Mouse (Mus musculus): Measurements from ENCODE around the gene BC005561. TPM values are rescaled to one million over a fixed set of nuclear protein-coding genes. Genes with fewer than 3 reads are reported as not detected.
"Not testable (repeated sequence)": the region's sequence is repeated elsewhere in the genome, so short reads cannot be mapped to it uniquely, and the experiment has no call there.

Gene BC005561
- polyA plus RNA-seq, 1 experiment from 2014 or later: 15.9 TPM

GRCm38 (mm10) chr5:104480367-104480766 is 27.8 kb upstream of the BC005561 start:
- Histone ChIP-seq H3K4me2 (replicated peaks) (no peak overlapping the region), H3K27me3 (no peaks in the 10 kb centered on the region), H3K36me3 (peaks cover 69% of the 10 kb centered on the region), H3K27ac (no peak overlapping the region), H3K4me3 (replicated peaks) (no peak overlapping the region), H3K9me3 (no peaks in the 10 kb centered on the region), H3K4me1 (replicated peaks) (no peaks in the 10 kb centered on the region), H3K9ac (replicated peaks) (no peak overlapping the region)
- ATAC-seq: no peak
- WGBS: 95% methylated on average over 7 of the region's 7 CpGs

DNA sequence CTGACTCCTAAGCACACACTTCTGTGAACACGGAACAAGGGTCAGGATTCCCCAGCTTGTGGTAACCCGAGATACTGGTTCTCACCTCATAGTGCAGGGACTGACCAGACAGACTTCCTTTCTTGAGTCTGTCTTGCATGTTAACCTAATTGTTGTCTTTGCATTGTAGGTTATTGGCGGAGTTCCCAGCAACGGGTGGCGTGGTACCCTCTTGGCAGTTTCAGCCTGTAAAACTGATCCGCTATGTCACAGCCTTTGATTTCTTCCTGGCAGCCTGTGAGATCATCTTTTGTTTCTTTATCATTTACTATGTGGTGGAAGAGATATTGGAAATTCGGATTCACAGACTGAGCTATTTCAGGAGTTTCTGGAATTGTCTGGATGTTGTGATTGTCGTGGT is 25.3 kb upstream of the BC005561 start:
- WGBS: 75% methylated on average over 8 of the region's 8 CpGs
- no peaks in the 10 kb centered on the region for H3K4me1 ChIP-seq (replicated peaks)
- H3K9me3 ChIP-seq: no peaks in the 10 kb centered on the region
- no peak for ATAC-seq
- no peak overlapping the region for H3K27ac ChIP-seq
- H3K27me3 ChIP-seq: no peaks in the 10 kb centered on the region
- H3K36me3 ChIP-seq: peaks cover 77% of the 10 kb centered on the region
- no peak overlapping the region for H3K9ac ChIP-seq (replicated peaks)
- no peak overlapping the region for H3K4me2 ChIP-seq (replicated peaks)
- H3K4me3 ChIP-seq (replicated peaks): no peak overlapping the region

DNA sequence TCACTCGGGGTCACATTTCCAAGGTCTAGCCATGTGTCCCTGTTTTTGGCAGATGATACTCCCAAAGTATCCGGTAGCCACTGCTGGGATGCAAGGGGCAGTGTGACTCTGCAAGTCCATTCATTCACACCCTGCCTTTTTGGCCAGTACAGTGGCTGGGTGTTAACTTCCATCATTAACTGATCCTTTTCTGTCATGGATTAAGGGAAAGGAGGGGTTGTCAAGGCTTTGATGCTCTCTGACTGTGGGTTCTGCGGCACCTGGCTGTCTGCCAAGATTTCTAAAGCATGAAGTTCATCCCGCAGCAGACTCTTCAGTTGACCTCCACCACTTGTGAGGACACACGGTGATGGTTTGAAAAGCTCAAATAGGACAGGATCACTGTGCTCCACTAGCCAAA is 16.6 kb upstream of the BC005561 start:
- Histone ChIP-seq H3K27ac (no peak overlapping the region), H3K36me3 (peaks cover 68% of the 10 kb centered on the region), H3K4me3 (replicated peaks) (no peak overlapping the region), H3K27me3 (no peaks in the 10 kb centered on the region), H3K9ac (replicated peaks) (no peak overlapping the region), H3K4me2 (replicated peaks) (no peak overlapping the region), H3K4me1 (replicated peaks) (no peaks in the 10 kb centered on the region), H3K9me3 (no peaks in the 10 kb centered on the region)
- ATAC-seq: no peak
- WGBS: 67% methylated on average over 5 of the region's 5 CpGs

- Histone ChIP-seq H3K4me2 (replicated peaks) (no peak overlapping the region), H3K27me3 (no peaks in the 10 kb centered on the region), H3K9me3 (no peaks in the 10 kb centered on the region), H3K36me3 (peaks cover 33% of the 10 kb centered on the region), H3K27ac (no peak overlapping the region), H3K4me1 (replicated peaks) (peaks cover 11% of the 10 kb centered on the region), H3K4me3 (replicated peaks) (no peak overlapping the region), H3K9ac (replicated peaks) (no peak overlapping the region)
- 77% methylated on average over 2 of the region's 2 CpGs for WGBS
- ATAC-seq: no peak
Measured at GRCm38 (mm10) chr5:104504883-104505282, 3.3 kb upstream of the BC005561 start.

GRCm38 (mm10) chr5:104507829-104508194 is 340 bp upstream of the BC005561 start:
- peaks cover 16% of the 10 kb centered on the region for H3K4me1 ChIP-seq (replicated peaks)
- peak overlapping the region; percentile 66 for H3K4me2 ChIP-seq (replicated peaks)
- H3K27ac ChIP-seq: no peak overlapping the region; the same call in 1 of the 2 replicates
- no peak overlapping the region for H3K9ac ChIP-seq (replicated peaks)
- H3K9me3 ChIP-seq: no peaks in the 10 kb centered on the region; the same call in 1 of the 2 replicates
- H3K27me3 ChIP-seq: no peaks in the 10 kb centered on the region
- peak; percentile 16; the same call in 1 of the 2 replicates for ATAC-seq
- H3K36me3 ChIP-seq: peaks cover 27% of the 10 kb centered on the region
- peak overlapping the region; percentile 79 for H3K4me3 ChIP-seq (replicated peaks)
- 2% methylated on average over 2 of the region's 2 CpGs for WGBS

- Histone ChIP-seq H3K4me1 (replicated peaks) (peaks cover 16% of the 10 kb centered on the region), H3K4me2 (replicated peaks) (no peak overlapping the region), H3K27me3 (no peaks in the 10 kb centered on the region), H3K9me3 (peaks cover 25% of the 10 kb centered on the region), H3K9ac (replicated peaks) (no peak overlapping the region), H3K27ac (no peak overlapping the region), H3K4me3 (replicated peaks) (no peak overlapping the region), H3K36me3 (peaks cover 33% of the 10 kb centered on the region)
- 97% methylated on average over 3 of the region's 3 CpGs for WGBS
- no peak for ATAC-seq
Measured at GRCm38 (mm10) chr5:104511211-104511610, 3.1 kb downstream of the BC005561 start.

DNA sequence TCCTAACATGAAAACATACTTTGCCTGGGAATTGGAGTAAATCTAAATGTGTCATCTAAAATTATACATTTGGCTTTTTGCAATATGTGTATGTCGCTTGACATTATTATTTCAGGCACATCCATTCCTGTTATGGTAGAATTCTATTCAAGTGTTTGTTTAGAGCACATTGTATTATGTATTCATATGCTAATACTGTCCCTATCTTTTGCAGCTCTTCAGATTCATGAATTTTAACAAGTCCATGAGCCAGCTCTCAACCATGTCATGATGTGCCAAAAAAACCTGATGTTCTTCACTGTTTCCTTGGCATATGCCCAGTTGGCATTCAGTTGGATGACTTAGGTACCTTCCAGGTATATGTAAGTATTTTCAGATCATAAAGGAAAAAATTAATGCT is 30.5 kb downstream of the BC005561 start:
- Histone ChIP-seq H3K27me3 (no peaks in the 10 kb centered on the region), H3K9me3 (peaks cover 3% of the 10 kb centered on the region; the same call in 1 of the 2 replicates), H3K36me3 (peaks cover 65% of the 10 kb centered on the region), H3K9ac (replicated peaks) (no peak overlapping the region), H3K4me2 (replicated peaks) (no peak overlapping the region), H3K4me1 (replicated peaks) (no peaks in the 10 kb centered on the region), H3K27ac (no peak overlapping the region), H3K4me3 (replicated peaks) (no peak overlapping the region)
- ATAC-seq: no peak
- WGBS: 82% methylated on average over 1 of the region's 1 CpGs

GRCm38 (mm10) chr5:104539331-104539730 is 31.2 kb downstream of the BC005561 start:
- Histone ChIP-seq H3K9ac (replicated peaks) (no peak overlapping the region), H3K4me2 (replicated peaks) (no peak overlapping the region), H3K4me1 (replicated peaks) (no peaks in the 10 kb centered on the region), H3K9me3 (peaks cover 5% of the 10 kb centered on the region; the same call in 1 of the 2 replicates), H3K27me3 (no peaks in the 10 kb centered on the region), H3K27ac (no peak overlapping the region), H3K4me3 (replicated peaks) (no peak overlapping the region), H3K36me3 (peaks cover 72% of the 10 kb centered on the region)
- no peak for ATAC-seq
- WGBS: 97% methylated on average over 4 of the region's 4 CpGs

- WGBS: 86% methylated on average over 1 of the region's 1 CpGs
- not testable (repeated sequence) for H3K9me3 ChIP-seq; H3K36me3 ChIP-seq; H3K9ac ChIP-seq (replicated peaks); ATAC-seq; H3K4me3 ChIP-seq (replicated peaks); H3K27me3 ChIP-seq; H3K4me1 ChIP-seq (replicated peaks); H3K4me2 ChIP-seq (replicated peaks); H3K27ac ChIP-seq
Measured at GRCm38 (mm10) chr5:104568079-104568478, 59.9 kb downstream of the BC005561 start.

DNA sequence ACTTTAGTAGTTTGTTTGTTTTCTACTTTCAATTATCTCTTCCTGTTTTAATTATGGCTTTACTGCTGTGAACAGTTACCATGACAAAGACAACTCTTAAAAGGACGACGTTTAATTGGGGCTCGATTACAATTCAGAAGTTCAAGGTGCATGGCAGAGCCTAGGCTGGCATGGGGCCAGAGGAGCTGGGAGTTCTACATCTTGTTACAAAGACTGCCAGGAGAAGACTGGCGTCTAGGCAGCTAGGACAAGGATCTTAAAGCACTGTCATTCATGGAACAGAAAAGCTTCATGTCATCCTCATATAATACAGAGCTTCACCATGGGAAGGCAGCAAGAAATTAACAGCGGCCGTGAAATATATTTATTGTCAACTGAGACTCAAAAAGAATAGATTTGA is 62.6 kb downstream of the BC005561 start:
- Histone ChIP-seq H3K4me2 (replicated peaks) (peak overlapping the region; percentile 49), H3K36me3 (peaks cover 15% of the 10 kb centered on the region), H3K4me1 (replicated peaks) (no peaks in the 10 kb centered on the region; the same call in 1 of the 2 replicates), H3K9me3 (peaks cover 18% of the 10 kb centered on the region), H3K27me3 (no peaks in the 10 kb centered on the region), H3K27ac (0 out of 2 replicates have a peak overlapping the region, but pooled peaks have one; percentile 87), H3K9ac (replicated peaks) (peak overlapping the region; percentile 50; the same call in 1 of the 2 replicates), H3K4me3 (replicated peaks) (peak overlapping the region; percentile 68)
- WGBS: 48% methylated on average over 6 of the region's 6 CpGs
- peak; percentile 26; the same call in 1 of the 2 replicates for ATAC-seq

- 2% methylated on average over 18 of the region's 19 CpGs for WGBS
- peaks cover 15% of the 10 kb centered on the region for H3K36me3 ChIP-seq
- peak overlapping the region; percentile 87 for H3K27ac ChIP-seq
- H3K9ac ChIP-seq (replicated peaks): peak overlapping the region; percentile 81
- H3K9me3 ChIP-seq: peaks cover 18% of the 10 kb centered on the region
- H3K27me3 ChIP-seq; H3K4me1 ChIP-seq (replicated peaks): not testable (repeated sequence)
- H3K4me3 ChIP-seq (replicated peaks): peak overlapping the region; percentile 68
- peak; percentile 98 for ATAC-seq
- peak overlapping the region; percentile 54 for H3K4me2 ChIP-seq (replicated peaks)
Measured at GRCm38 (mm10) chr5:104571282-104571921, 63.2 kb downstream of the BC005561 start.
